Mouse (Mus musculus) embryo, embryonic 10.5 days (tissue): ENCODE measurements around the gene Kdm5b.

Experiments
- DNase-seq: peaks from one replicate; pipeline ENCODE4 v3.0.0-alpha.2; 2015; ENCODE audit warnings: low spot score

Kdm5b gene

GRCm38 (mm10) chr1:134589676-134590075 lies 29.7 kb downstream of the Kdm5b start:
- DNase-seq, result no peak

DNA sequence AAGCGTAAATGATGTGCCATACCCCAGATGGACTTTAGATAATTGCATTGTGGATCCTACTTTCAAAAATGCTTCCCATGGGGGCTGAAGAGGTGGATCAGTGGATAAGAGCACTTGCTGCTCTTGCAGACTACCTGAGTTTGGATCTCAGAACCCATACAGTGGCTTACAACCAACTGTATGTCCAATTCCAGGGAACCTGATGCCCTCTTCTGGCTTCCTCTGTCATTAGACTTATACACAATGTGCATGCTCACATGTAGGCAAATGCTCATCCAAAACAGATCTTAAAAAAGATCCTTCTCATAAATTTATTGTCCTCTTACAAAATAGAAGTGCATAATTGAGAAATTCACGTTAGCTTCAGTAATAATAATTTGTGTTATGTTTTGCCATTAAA lies 31.8 kb downstream of the Kdm5b start:
- DNase-seq, result no peak

GRCm38 (mm10) chr1:134597339-134598054 lies 37.5 kb downstream of the Kdm5b start:
- no peak for DNase-seq

- DNase-seq, result no peak
Measured at GRCm38 (mm10) chr1:134604086-134604485, 44.1 kb downstream of the Kdm5b start.

DNA sequence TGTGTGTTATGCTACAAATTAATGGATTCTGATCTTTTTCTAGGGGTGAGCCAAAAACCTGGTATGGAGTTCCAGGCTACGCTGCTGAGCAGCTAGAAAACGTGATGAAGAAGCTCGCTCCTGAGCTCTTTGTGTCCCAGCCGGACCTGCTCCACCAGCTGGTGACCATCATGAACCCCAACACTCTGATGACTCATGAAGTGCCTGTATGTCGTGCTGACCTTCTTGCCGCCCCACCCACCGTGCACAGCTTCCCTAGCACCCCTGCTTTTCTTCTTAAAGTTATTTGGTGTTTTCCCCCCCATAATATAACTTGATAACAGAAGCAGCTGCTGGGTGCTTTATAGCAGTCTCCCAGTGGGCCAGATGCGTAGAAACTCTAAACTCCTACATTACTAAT lies 45.7 kb downstream of the Kdm5b start:
- no peak for DNase-seq

DNA sequence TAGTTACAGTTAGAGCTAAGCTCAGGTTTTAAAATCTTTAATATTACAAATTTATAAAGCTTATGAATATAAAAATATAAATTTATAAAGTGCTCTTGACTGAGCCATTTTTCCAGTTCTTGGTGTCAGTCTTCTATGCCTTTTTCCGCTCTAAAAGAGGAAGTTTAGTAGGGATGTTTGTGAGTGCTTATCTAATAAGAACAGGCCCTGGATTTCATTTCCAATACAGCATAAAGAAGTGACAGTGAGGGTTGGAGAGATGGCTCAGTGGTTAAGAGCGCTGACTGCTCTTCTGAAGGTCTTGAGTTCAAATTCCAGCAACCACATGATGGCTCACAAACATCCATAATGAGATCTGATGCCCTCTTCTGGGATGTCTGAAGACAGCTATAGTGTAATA lies 46.4 kb downstream of the Kdm5b start:
- no peak for DNase-seq

- DNase-seq, result no peak
Measured at GRCm38 (mm10) chr1:134607279-134607678, 47.3 kb downstream of the Kdm5b start.

DNA sequence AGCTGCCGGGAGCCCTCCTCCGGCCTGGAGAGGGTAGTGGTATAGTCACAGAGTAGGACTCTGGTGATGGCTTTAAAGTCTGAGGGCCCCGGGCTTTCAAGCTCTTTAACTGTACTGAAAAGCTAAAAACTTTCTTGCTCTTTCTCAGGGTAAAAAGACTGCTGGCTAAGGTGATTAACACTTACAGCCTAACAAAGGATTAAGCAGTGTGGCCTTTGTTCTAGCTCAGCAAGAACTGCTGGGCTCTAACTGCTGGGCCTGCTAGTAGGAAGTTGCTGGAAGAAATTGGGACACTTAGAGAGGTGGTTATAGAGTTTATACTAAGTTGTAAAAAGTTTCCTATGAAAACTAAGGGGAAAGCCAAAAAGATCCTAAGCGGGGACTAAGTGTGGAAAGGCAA lies 49.2 kb downstream of the Kdm5b start:
- no peak for DNase-seq

- DNase-seq, result no peak
Measured at GRCm38 (mm10) chr1:134614554-134614953, 54.6 kb downstream of the Kdm5b start.

GRCm38 (mm10) chr1:134614988-134615387 lies 55.0 kb downstream of the Kdm5b start:
- no peak for DNase-seq

DNA sequence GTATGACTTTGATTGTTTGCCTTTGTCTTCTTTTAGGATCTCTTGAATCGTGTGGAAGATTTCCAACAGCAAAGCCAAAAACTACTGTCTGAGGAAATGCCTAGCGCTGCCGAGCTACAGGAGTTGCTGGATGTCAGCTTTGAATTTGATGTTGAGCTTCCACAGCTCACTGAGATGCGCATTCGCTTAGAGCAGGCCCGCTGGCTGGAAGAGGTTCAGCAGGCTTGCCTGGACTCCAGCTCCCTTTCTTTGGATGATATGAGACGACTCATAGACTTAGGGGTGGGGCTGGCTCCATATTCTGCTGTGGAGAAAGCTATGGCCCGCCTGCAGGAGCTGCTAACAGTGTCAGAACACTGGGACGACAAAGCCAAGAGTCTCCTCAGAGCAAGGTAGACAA lies 57.7 kb downstream of the Kdm5b start:
- no peak for DNase-seq

GRCm38 (mm10) chr1:134625325-134625724 lies 65.4 kb downstream of the Kdm5b start:
- no peak for DNase-seq

GRCm38 (mm10) chr1:134629455-134629854 lies 69.5 kb downstream of the Kdm5b start:
- no peak for DNase-seq

GRCm38 (mm10) chr1:134634296-134634695 lies 74.3 kb downstream of the Kdm5b start:
- no peak for DNase-seq

GRCm38 (mm10) chr1:134636245-134636644 lies 76.3 kb downstream of the Kdm5b start:
- DNase-seq, result no peak

- DNase-seq, result peak; percentile 70
Measured at GRCm38 (mm10) chr1:134636684-134637083, 76.7 kb downstream of the Kdm5b start.

- DNase-seq, result no peak
Measured at GRCm38 (mm10) chr1:134638041-134638440, 78.1 kb downstream of the Kdm5b start.

GRCm38 (mm10) chr1:134638522-134638921 lies 78.6 kb downstream of the Kdm5b start:
- DNase-seq, result peak; percentile 72

- no peak for DNase-seq
Measured at GRCm38 (mm10) chr1:134639460-134639859, 79.5 kb downstream of the Kdm5b start.

- peak; percentile 67 for DNase-seq
Measured at GRCm38 (mm10) chr1:134641507-134641906, 81.5 kb downstream of the Kdm5b start.

DNA sequence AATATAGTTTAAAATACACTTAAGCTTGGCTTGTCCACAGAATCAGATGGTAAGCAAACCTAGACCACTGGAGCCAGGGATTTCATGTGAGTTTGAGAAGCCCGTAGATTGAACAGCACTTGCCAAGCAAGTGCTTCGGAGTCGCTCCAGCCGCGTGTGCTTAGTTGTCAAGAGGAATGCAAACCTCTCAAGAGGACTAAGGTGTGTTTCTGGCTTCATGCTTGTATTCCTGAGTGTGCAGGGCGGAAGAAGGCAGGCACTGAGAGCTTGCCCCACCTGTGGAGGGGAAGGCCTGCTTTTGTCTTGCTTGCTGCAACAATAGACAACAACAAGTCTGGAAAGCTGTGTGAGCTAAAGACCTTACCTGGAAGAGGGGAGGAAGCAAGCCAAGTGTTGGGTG lies 83.7 kb downstream of the Kdm5b start:
- DNase-seq, result no peak

- DNase-seq, result no peak
Measured at GRCm38 (mm10) chr1:134645408-134646200, 85.6 kb downstream of the Kdm5b start.

DNA sequence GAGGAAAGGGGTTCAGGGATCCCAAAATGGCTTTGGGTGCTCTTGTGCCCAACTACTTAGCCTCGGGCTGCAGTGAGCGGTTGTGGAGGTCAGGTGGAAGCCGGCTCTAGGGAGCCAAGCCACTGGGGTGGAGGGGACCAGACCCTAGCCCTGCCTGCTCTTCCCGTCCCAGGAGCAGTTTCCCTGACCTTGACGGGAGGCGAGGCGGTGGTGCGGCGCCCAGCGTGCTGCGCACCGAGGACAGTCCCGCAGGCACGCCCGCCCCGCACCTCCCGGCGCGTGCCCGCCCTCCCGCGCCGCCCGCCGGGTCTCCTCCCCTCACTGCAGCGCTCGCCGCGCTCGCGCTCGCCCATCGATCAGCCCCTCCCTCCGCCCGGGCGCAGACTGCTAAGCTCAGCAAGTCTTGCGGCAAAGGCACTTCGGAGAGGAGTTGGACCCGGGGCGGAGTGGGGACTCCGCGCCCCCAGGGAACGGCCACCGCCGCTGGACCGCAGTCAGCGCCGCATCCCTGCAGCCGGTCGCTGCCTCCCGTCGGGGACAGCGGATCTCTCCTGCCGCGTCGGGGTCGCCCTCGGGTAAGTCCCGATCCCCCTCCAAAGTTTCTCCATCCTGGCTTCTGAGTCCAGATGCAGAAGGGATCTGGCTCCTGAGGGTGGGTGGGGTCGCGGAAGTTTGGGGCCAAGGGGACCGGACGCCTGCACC lies 86.4 kb downstream of the Kdm5b start, which contains the start of gene Syt2:
Syt2 (plus strand) TSS at position 417 of the 702 bp plus-strand sequence.
- peak; percentile 63 for DNase-seq
